Mouse (Mus musculus) right cerebral cortex, postnatal 10 days (tissue): Measurements from ENCODE around the gene Cldn19.
A peak's percentile ranks its signal among the peaks of the same experiment; 100 is the strongest.

Experiments used
- DNase-seq, 2 experiments: peaks; one replicate each; pipeline ENCODE4 v3.0.0; 2021; ENCODE audit warnings: low spot score in 2 of 2

The Cldn19 gene

DNA sequence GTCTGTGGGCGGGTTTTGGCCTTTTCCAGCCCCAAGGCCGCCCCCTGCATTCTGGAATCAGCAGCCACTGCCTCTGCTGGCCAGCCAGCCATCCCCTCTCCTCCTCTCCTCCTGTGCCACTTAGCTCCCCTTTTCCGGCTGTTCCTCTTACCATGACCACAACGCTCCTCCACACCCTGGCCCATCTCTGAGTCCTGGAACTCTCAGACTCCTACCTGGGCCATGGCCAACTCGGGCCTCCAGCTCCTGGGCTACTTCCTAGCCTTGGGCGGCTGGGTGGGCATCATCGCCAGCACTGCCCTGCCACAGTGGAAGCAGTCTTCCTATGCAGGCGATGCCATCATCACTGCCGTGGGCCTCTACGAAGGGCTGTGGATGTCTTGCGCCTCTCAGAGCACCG, at the start of gene Cldn19:
TSS of gene Cldn19 (plus strand) at position 64 of the 400 bp plus-strand sequence.
- DNase-seq, result no peak

DNA sequence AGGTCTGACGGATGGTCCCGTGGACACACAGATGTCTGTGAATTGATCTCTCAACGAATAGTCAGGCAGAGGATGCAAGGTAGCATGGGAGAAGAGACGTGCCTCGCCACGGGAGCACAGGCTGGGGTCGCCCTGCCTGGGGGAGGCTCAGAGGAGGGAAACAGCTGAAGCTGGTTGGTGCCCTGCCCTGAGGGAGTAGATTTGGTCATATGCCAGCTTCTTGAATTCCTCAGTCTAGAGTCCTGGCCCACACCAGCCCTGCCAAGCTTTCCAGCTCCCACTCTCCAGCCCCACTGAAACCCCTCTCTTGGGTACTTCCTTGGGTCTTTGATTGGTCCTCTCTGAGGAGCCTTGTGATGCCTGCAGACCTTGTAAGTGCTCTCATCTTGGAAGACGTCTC, 38.5 kb upstream of the Cldn19 start:
- DNase-seq, result no peak

DNA sequence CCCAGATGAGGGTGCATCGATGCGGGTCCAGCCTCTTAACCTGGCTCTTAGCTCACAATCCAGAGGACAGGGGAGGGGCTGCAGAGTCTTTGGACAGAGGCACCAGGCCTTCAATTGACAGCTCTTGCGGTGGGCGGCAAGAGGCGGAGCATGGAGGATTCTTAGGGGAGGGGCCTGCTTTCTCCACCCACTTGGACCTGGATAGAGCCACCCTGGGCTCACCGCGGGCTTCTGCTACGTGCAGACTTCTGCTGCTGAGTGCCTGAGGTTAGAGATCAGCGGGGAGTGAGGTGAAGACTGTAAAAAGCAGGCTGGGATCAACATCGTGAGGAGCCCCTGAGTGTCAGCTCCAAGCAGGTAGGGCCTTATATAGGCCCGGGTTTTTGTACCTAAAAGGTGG, 37.0 kb upstream of the Cldn19 start, which contains the start of gene Tmem269:
TSS of gene Tmem269 (minus strand) at position 49 of the 400 bp plus-strand sequence.
- no peak for DNase-seq

DNA sequence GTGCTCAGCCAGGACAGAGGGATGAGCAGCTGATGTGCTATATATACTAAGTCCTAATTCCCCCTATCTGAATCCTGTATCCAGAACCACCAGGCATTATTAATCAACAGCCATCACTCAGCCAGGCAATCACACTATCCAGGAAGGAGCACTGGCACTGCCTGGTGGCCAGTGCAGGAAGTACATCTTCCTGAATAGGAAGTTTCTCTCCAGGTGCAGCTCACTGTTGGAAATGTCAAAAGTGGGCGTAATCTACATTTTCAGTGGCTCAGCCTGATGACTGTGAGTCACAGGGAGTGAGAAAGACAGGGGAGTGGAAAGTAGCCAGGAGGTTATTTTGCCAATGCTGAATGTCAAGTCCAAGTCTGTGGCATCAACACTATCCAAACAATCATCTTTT, 31.5 kb upstream of the Cldn19 start:
- DNase-seq, result no peak

DNA sequence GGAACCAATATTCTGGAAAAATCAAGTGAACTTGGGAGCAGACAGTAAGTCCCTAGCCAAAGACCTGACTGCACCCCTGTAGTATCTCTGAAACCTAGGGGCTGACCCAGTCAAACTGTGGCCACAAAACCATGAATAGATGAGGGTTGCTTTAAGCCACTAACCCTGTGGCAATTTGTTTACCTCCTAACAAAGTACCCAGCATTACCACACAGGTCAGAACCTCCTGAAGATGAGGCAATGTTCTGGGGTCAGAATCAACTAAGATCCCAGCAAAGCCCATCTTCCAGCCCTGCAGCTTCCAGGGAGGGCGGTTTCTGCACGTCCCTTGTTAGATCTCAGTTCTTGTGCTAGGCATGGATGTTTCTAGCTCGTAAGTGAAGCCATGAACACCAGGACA, 30.7 kb upstream of the Cldn19 start:
- DNase-seq, result no peak

DNA sequence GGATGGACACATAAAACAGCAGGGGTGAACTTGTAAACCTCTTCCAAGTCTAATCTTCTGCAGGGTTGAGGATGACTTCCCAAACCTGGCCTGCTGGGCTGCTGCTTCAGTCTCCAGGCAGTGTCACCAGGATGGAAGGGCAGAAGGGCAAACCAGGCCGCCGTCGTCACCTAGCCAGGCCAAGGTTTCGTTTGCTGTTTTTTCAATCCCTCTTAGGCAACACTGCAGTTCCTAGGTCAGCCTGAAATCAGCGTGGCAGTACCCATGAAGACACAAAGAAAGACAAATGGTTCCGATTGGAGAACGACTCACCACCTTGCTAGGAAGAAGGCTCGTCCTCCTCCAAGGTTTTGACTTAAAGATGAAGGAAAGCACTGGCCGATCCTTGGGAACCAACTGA, 29.5 kb upstream of the Cldn19 start:
- DNase-seq, result no peak

DNA sequence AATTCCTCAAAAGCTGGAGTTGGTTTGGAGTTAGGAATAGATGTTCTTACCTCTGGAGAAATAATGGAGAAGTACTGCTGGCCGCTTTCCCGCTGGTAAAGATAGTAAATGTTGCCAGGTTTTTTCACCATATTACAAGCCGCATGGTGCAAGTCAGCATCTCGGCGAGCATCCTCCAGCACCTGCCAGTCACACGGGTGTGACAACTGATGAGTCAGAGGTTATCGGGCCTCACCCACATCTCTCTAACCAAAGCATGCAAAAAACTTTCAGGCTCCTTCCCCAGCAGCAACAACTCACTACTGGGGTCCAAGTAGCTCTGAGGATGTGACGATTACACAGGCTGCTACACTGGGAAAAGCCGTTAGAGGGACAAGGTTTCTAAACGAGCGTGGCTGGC, 28.5 kb upstream of the Cldn19 start:
- DNase-seq, result no peak

DNA sequence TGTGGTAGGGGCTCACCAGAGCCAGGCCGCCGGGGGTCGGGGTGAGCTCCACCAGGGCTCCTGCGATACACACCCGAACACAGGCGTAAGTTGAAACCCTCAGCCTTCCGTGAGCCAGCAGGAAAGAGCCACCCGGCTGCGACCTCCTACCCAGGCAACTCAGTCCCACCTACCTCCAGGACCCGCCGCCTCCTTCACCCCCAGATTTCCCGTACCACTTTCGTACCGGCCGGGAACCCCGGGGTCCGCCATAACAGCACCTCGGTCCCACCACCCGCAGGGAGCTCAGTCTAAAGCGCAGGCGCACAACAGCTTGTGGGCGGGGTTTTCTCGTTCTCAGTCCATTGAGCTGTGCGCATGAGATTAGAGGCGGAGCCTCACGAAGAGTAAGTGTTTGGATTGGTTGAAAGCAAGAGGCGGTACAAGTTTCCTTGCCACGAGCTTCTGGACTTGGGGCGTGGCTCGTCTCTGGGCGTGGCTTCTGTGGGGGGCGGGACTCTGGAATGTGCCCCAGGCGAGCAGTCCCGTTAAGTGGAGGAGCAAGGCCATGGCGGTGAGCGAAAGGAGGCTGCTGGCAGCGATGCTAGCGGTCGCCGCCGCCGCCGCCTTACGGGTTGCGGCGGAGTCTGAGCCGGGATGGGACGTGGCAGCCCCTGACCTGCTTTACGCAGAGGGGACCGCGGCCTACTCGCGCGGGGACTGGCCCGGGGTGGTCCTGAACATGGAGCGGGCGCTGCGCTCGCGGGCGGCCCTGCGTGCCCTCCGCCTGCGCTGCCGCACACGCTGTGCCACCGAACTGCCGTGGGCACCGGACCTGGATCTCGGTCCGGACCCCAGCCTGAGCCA, 22.6 kb upstream of the Cldn19 start, which contains the start of the genes AU022252 and P3h1:
TSS of gene AU022252 (minus strand) at position 303 of the 846 bp plus-strand sequence.
TSS of gene P3h1 (plus strand) at position 506 of the 846 bp plus-strand sequence.
- peak; percentile 99 for DNase-seq

DNA sequence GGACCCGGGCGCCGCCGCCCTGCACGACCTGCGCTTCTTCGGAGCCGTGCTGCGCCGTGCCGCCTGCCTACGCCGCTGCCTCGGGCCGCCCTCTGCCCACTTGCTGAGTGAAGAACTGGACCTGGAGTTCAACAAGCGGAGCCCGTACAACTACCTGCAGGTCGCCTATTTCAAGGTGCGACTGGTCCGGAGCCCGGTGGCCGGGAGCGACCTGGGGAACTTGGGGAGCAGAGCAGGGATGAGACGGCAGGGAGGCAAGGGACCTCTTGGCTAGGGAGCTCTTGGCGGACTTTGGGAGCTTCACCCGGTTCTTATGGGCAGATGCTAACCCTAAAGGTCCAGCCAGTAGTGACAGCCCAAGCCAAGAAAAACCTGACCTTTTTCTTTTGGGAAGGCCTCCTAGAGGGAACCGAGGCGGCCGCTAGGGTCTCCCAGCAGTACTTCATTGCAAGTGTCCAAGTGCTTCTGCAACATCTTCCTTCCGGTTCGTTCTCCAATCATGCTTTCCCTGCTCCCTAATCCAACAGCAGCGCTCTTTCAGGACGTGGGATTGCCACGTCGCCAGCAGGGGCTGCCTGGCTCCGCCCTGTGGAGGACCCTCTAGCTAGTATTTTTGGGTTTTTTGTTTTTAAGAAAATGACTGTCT, 21.8 kb upstream of the Cldn19 start:
- DNase-seq, result peak; percentile 77 to 84

DNA sequence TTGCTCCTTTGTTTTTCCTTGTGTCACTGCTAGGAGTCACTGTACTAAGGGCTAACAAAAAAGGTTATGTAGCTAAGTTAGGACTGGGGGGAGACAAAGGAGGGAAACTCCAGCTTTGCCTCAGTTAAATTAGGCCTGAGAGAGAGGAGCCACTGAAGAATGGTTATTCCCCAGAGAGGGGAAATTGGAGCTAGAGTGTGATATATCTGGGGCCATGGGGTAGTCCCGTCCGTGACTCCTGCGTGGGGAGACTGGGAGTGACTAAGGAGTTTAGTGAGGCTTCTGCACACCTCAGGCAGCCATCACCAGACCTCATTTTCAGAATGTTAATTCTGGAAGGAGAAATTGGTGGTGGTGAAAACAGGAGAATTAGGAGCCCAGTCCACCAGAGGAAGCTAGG, 20.9 kb upstream of the Cldn19 start:
- no peak for DNase-seq

DNA sequence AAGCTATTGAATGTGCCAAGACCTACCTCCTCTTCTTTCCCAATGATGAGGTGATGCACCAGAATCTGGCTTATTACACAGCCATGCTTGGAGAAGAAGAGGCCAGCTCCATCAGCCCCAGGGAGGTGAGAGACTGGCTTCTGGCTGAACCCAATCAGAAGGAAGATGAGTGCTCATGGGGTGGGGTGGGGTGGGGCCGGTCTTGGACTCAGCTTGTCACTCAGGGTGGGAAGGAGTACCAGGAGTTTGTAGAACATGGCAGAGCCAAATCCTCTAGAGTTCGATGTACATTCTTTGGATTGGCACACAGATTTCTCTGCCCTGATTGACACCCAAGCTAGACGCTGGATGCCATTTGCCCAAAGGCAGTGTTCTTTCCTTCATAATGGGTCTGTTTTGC, 16.6 kb upstream of the Cldn19 start:
- DNase-seq, result no peak

DNA sequence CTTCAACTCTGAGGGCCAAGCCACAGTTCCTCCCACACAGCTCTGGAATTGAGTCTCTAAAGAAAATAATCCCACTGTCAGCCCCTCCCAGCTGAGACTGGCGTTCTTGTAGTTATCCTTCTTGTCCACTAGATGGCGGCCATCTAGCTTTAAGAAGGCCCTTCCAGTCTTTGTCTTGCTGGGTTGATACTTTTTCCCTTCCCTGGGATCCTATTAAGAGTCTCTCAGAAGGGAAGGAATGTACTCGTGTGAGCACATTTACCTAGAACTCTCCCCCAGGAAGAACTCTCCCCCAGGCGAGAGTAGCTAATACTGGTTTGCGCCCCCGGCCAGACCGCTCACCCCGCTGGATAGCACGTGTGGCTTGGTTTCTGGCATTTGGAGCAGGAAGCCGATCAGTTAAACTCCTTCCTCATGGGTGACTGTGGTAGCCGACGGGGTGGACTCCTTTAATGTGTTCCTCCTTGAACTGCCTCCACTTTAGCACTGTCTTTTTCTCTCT, 16.0 kb upstream of the Cldn19 start:
- peak in 1 of 2 experiments; percentile 72 for DNase-seq

DNA sequence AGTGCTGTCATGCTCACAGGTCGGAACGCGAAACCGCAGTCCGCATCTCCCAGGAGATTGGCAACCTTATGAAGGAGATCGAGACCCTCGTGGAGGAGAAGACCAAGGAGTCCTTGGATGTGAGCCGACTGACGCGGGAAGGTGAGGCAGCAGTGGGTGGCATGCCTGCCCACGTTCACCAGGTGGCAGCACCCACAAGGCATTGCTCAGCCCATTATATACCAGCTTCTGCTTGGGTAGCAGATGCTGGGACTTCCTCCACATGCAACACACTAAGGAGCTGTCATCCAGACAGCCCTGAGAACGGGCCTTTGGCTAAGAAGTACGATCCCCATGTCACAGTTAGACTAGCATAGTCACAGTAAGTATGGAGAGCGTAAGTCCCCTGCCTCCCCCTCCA, 13.6 kb upstream of the Cldn19 start:
- DNase-seq, result peak; percentile 71 to 74

DNA sequence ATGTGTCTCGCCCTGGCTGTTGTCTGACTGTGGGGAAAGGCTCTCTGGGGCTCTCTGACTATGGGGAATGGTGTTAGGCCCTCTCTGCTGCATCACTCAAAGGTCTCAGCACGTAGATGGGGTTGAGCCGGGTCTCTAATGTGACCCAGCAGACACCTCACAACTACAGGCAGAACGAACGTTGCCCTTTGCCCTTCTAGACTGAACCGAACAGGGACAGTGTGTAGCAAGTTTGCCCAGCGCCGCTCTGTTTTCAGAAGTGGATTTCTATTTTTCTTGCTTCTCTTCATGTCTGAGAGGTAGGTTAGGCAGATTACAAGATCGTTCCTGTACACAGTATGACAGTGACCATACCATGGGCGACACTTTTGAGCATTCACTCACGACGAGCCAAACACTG, 12.6 kb upstream of the Cldn19 start:
- no peak for DNase-seq

DNA sequence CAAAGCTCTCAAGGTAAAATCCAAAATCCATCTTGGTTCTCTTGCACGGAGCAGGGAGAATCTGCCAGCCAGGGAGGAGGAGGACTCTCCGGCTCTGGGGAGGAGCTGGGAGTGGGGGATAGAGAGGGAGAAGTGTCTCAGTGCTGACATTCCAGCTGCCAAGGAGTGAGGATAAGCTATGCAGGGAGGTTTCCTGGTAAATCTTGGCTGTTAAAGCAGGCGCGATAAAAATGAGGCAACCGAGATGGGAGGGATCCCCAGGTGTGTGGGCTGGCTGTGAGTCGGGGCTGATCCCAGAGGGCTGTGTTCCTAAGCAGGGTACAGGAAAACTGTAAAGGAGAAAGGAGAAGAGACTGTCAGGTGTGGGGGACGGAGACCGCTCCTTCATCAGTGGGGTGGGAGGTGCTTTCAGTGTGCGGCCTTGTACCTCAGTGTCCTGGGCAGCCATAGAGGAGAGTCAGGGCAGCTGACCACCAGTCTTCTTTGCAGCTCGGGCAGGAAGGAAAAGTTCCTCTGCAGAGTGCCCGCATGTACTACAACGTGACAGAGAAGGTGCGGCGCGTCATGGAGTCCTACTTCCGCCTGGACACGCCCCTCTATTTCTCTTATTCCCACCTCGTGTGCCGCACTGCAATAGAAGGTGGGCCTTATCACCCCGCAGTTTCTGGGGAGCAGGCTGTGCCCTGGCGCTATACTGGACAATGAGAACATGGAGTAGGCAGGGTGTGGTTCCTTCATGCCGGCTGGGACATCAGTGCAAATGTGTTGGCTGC, 10.6 kb upstream of the Cldn19 start:
- DNase-seq, result peak; percentile 46 to 62

DNA sequence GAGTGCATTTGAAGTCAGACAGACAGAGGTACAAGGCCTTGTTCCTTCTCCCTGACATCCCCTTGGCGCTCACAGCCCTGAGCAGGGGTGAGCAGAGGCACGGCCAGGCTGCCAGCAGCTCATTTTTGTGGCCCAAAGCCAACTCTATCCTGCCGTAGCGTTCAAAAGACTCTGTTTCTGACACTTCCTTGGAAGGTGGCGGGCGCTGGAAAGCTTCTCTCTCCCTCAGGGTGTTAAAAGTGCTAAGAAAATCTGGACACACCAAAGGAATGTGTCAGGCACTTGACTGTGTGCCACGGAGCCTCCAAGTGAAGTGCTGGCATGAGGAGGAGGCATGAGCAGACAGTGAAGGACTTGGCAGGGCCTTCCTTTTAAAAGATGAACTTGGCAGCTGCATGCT, 9.7 kb upstream of the Cldn19 start:
- peak; percentile 72 to 79 for DNase-seq

DNA sequence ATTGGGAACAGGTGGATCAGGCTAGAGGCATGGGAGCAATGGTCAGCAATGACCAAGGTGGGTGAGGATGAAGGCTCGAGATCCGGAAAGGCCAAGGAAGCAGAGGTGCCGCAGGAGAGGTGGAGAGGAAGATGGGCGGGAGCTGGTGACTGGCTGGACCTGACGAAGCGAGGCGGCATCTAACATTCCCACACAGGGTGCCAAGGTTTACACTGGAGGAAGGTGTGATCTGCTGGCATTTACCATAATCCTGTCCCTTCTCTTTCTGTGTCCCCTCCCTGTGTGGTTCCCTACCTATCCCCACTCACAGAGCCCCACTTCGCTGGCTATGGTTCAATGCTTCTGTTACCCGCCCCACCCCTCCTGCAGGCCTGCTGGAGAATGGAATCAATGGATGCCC, 9.3 kb upstream of the Cldn19 start:
- DNase-seq, result no peak

DNA sequence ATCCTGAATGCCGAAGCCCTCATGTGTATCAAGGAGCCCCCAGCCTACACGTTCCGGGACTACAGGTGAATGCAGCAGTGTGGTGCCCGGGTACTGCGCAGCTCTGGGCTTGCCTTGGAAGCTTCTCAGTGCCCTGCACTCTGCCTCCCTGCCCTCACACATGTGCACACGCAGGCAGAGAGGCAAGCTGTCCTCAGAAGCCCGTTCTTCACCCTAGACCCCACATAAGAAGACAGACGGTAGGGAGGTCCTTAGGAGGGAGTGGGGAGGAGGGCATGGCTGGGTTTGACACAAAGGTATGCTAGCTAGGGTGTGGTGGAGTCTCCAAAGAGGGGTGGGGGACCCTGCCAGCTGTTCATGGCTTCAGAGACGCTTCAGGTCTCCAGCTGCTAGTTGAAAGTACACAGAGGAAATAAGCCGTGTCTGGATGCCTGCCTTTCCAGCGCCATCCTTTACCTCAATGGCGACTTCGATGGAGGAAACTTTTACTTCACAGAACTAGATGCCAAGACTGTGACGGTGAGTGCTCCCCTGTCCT, 8.5 kb upstream of the Cldn19 start:
- DNase-seq, result no peak

DNA sequence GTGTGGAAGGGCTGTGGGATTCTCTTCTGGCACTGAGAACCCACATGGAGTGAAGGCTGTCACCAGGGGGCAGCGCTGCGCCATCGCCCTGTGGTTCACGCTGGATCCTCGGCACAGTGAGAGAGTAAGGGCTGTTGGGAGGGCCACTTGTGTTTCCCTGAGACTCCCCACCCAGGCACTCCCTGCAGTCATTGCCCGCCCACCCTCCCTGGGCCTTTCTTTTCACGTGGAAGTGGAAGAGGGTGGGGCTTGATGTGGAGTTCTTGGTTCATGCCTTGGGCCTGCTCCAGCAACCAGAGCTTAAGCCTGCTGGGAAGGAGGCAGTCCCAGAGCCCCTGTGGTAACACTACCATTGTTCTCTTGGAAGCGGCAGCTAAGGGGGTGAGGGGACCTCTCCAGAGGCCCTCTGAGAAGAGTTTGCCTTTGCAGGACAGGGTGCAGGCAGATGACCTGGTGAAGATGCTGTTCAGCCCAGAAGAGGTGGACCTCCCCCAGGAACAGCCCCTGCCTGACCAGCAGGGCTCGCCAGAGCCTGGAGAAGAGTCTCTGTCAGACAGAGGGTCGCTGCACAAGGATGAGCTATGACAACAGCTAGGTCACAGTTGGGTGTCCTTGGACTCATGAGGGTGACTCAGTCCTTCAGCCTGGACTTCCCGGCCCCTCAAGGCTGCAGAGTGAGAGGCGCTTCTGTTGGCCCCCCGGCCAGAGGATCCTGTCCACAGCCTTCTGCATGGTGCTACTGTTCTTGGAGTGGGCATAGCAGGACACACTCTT, 7.6 kb upstream of the Cldn19 start:
- peak; percentile 66 to 76 for DNase-seq

DNA sequence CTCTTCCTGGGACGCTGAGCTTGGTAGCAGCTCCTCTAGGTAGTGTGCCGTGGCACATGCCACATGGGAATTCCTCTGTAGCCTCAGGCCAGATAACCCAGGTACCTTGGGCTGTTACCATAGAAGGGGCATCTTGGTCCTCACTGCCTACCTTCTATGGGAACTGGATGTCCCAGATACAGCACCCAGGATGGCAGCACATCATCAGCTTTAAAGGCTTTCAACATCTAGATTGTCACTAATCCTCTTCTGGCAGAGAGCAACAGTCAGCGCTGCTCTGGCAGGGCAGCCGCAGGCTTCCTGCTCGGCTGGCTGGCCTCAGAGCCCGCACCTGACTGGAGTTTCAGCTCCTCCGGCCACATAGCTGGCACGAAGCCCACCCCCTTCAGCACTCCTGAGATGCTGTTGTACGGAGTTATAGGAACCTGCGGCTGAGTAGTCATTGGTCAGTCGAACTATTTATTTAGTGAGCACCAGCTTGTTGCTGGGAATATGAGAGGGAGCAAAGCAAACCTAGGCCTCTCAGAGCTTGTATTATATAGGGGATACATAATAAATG, 6.7 kb upstream of the Cldn19 start:
- DNase-seq, result no peak
